Mouse (Mus musculus) MEL (cell line): ENCODE data around the gene Pde11a.

Experiments
- CTCF ChIP-seq, 3 experiments: IDR thresholded peaks in 2 of 3; conservative IDR thresholded peaks in 1 of 3; 2 replicates each; pipeline ENCODE4 v1.5.1; 2011 to 2012; ENCODE audit warnings: low read length in 3 of 3, low read depth in 2 of 3, mild to moderate bottlenecking in 2 of 3, improper control_type of control experiment in 1 of 3, inconsistent platforms in 1 of 3, mixed read lengths in 1 of 3, moderate library complexity in 1 of 3; ENCODE audit not compliant: control insufficient read depth in 1 of 3, insufficient read depth in 1 of 3, poor library complexity in 1 of 3, severe bottlenecking in 1 of 3
- EP300 ChIP-seq, 2 experiments: IDR thresholded peaks; 2 replicates each; pipeline ENCODE4 v1.6.1; 2011; ENCODE audit warnings: improper control_type of control experiment in 2 of 2, low read length in 2 of 2, low read depth in 1 of 2, mild to moderate bottlenecking in 1 of 2
- ETS1 ChIP-seq: IDR thresholded peaks from 2 replicates; pipeline ENCODE4 v1.6.1; 2012; ENCODE audit warnings: low read depth, mild to moderate bottlenecking, inconsistent platforms, low read length, improper control_type of control experiment, moderate library complexity
- HCFC1 ChIP-seq: IDR thresholded peaks from 2 replicates; pipeline ENCODE4 v1.6.1; 2012; ENCODE audit warnings: low read depth, mild to moderate bottlenecking, inconsistent platforms, low read length, improper control_type of control experiment, moderate library complexity
- MEF2A ChIP-seq: IDR thresholded peaks from 2 replicates; pipeline ENCODE4 v1.6.1; 2014; ENCODE audit warnings: low read depth, mild to moderate bottlenecking, inconsistent platforms, low read length, improper control_type of control experiment; ENCODE audit not compliant: poor library complexity, insufficient replicate concordance, severe bottlenecking; ENCODE audit errors: extremely low read depth
- POLR2A ChIP-seq, 2 experiments: IDR thresholded peaks; 2 replicates each; pipeline ENCODE4 v1.6.1; 2011 to 2012; ENCODE audit warnings: low read length in 2 of 2, mild to moderate bottlenecking in 2 of 2, control low read depth in 1 of 2, improper control_type of control experiment in 1 of 2, low read depth in 1 of 2, moderate library complexity in 1 of 2; ENCODE audit not compliant: control insufficient read depth in 1 of 2, insufficient read depth in 1 of 2, poor library complexity in 1 of 2
- SMC3 ChIP-seq: IDR thresholded peaks from 2 replicates; pipeline ENCODE4 v1.6.1; 2011; ENCODE audit warnings: low read depth, low read length, improper control_type of control experiment
- USF1 ChIP-seq: IDR thresholded peaks from 2 replicates; pipeline ENCODE4 v1.6.1; 2014; ENCODE audit warnings: low read depth, mild to moderate bottlenecking, inconsistent platforms, low read length, improper control_type of control experiment, moderate library complexity
- ZKSCAN1 ChIP-seq: IDR thresholded peaks from 2 replicates; pipeline ENCODE4 v1.6.1; 2012; ENCODE audit warnings: low read depth, mild to moderate bottlenecking, inconsistent platforms, low read length, improper control_type of control experiment, moderate library complexity
- ZNF384 ChIP-seq: IDR thresholded peaks from 2 replicates; pipeline ENCODE4 v1.6.1; 2012; ENCODE audit warnings: low read depth, mild to moderate bottlenecking, inconsistent platforms, low read length, improper control_type of control experiment

DNA sequence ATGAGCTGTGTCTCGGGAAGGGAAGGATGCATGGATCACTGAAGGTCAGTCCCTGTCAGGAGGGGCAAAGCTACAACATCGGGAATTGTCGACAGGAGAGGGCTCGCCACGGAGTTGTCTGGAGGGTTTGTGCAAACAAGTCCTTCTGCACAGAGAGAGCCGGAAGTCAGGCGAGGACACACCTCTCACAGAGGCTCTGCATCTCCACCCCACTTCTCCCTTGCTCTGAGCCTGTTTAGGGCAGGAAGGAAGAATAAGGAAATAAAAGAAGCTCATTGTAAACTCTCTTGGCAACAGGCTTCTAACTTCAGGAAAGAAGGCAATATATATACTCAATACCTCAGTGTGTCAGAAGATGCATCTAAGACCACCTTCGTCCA is 209.5 kb downstream of the Pde11a start:
- TF ChIP-seq CTCF (IDR thresholded peaks at IDR 0.05 in 2 of 3, conservative IDR thresholded peaks at IDR 0.05 in 1 of 3; ENCODE audit: control insufficient read depth in 1 of 3, insufficient read depth in 1 of 3, low read depth in 2 of 3, low read length in 3 of 3, poor library complexity in 1 of 3, severe bottlenecking in 1 of 3) (no peak), ETS1 (no peak), USF1 (no peak), POLR2A (IDR thresholded peaks at IDR 0.05; ENCODE audit: control insufficient read depth in 1 of 2, insufficient read depth in 1 of 2, low read depth in 1 of 2, low read length in 2 of 2, poor library complexity in 1 of 2) (no peak), ZNF384 (no peak), SMC3 (no peak), EP300 (IDR thresholded peaks at IDR 0.05; ENCODE audit: low read depth in 1 of 2, low read length in 2 of 2) (no peak), ZKSCAN1 (no peak), MEF2A (no peak), HCFC1 (no peak)
